Mouse (Mus musculus) kidney, postnatal 10 days (tissue): Measurements from ENCODE around the gene Gse1.

ENCODE experiments used
- DNase-seq: peaks from one replicate; pipeline ENCODE4 v3.0.0; 2021; ENCODE audit warnings: mixed read lengths

Gse1 gene

DNA sequence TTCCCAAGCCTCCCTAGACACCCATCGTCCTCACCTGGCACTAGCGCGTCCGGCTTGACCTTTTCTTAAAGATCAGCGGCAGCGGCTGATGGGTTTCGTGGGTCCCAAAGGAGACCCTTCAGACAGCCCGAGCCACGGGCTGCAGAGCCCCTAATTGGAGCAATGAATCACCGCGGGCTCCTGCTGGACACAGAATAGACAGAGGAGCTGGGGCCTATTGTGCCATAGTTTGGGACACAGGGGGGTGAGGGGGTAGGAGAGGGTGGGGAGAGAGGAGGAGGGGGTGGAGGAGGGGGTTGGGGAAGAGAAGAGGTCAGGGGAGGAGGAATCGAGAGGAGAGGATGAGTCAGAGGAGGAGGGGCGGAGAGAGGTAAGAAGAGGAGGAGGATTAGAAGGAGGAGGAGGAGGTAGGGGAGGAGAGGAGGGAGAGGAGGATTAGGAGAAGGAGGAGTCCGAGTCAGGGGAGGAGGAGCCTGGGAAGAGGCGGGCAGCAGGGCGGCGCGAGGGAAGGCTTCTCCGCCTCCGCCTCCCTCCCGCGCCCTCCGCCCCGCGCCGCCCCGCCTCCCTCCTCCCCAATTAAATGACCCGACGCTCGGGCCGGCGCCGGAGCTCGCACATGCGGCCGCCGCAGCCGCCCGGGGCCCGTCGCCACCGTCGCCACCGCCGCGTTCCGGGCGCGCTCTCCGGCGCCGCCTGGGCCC lies at the start of gene Gse1:
TSS of gene Gse1 (plus strand) at position 566 of the 701 bp plus-strand sequence.
- peak; percentile 91 for DNase-seq

DNA sequence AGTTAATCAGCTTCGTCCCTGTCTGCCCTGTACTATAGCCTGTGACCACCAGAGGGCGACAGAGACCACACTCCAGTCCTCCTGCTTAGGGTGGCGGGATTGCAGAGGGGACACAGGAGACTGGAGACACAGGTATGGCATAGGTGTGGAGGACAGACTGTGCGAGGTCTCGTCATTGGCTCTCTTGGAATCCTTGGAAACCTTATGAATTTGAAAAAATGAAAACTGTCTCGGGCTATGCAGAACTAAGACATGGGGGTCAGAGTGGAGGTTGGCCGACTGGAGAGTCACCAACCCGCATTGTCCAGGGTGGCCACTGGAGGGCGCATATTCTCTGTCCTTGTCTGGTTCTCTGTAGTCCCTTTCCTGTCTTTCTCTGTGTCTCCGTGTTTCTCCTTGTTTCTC lies 49.2 kb upstream of the Gse1 start:
- DNase-seq, result peak; percentile 94

DNA sequence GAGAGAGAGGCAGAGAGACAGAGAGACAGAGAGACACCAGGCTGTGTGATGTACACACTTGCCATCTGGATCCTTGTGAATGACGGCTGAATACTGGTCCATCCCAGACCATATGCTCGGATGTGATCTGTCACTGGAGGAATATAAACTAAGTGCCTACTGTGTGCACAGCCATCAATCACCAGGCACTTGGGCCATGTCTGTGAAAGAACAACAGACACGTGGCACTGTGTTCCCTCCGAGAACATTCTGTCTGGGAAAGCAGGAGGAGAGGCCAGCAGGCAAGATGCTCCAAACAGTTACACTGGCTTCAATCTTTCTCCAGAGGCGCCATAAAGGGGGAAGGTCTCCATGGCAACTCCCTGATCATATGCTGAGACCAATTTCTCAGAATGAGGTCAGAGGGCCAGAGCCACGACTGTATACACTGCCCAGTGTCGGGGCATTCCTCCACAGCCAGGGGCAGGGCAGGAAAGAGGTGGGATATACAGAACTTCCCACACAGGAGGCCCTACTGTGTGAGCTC lies 47.7 kb upstream of the Gse1 start:
- DNase-seq, result no peak

DNA sequence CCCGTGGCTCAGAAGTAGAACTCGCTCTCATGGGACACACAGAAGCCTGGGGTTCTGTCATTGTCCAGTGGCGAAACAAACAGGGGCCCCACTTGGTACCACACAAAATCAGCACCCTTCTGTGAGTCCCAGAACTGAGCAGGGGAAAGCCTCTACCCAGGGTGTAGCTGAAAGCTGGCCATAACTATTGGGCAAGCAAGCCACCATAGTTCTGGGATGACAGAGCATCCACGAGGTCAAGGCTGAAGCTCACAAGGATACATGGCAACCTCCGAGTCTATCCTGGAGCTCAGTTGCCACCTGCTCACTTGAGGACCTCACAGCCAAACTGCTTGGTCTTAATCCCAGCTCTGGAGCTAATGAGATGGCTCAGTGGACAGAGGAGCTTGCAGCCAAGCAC lies 47.0 kb upstream of the Gse1 start:
- no peak for DNase-seq

DNA sequence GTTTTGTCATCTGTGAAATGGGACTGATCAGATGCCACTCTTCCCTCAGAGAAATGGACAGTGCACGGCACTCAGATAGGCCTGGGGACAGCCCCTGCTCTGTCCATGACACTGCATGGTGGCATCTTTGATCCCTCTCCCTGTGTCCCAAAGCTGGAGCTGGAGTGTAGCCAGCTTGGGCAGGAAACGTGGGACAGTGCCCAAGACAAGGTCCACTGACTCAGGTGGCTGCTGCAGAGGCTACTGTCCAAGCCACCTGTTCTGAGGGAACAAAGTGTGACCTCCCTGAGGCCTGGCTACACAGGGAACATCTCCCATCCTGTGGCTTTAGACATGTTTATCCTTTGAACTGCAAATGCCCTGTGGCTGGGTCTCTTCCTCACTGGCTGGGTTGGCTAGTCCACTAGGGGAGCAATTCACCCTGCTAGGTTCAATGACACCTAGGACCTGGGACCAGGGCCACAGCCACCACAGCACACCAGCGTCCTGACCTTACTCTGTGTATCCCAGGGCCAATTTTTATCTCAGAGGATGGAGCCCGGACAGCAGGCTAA lies 46.3 kb upstream of the Gse1 start:
- DNase-seq, result no peak

DNA sequence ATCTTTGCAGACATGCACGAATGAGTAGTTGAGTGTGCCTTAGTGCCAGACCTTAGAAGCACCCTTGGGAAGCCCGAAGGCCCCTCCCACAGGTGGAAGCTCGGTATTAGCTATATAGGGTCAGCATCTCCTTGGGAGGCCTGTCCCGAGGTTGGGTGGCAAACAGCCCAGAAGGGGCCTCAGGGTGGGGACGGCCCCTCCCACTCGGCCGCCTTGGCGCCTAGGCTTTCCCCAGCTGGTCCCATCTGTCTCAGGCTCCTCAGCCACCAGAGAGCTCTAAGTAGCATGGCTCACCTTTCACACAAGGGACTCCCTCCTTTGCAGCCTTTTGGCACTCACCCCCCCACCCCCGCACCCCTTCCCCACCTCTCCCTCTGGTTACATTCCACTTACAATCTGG lies 43.9 kb upstream of the Gse1 start:
- peak; percentile 73 for DNase-seq

DNA sequence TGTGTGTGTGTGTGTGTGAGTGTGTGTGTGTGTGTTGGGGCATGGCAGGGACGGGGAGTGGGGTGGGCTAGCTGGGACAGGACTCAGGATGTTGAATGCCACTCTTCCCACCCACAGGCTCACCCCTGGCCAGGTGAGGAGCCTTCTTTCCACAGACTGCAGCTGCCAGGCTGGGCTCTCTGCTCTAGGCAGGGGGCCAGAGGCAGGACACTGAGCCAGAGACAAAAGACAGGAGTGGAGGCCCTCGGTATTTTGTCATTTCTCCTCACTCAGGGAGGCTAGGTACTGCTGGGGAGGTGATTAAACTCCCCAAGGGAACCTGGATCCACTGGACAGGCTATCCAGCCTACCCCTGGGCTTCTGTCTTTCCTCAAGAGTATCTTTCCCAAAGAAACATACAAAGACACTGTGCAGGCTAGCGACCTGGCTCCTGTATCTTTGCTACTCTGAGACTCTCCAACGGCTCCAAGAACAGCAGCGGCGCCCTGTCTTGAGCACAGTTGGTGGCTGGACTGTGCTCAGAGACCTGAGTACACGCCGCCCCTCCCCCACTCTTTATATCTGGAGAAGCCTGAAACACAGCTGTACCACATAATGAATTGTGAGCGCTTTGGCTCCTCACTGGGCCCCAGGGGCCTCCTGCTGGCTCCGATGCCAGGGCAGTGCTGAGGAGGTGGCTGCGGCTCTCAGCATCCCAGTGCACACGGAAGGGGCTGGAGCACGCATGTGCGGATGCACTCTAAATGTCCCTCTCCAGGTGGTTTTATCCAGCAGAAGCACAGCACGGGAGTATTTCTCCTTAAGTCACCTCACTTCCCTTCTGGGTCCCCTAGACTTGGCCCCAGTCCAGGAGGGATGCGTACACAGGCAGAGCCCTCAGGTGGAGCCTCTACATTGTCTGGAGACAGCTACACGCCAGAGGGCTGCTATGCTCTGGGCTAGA lies 43.1 kb upstream of the Gse1 start:
- peak; percentile 76 for DNase-seq

DNA sequence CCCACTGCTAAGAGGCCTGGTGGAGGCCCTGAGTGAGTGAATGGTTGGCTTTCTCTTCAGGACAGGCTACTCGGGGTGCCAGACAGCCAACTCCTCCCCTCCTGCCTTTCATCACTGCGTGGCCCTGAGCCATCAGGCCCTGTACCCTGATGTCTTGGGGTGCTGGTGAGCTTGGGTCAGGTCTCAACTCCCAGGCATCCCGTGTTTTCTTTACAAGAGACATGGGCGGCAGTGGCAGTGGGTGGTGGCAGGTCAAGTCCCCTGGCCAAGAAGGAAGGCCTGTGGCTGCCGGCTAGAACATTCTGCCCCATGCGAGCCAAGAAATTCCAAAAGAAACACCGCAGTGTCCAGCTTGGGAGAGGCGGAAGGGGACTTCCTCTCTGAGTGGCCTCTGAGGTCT lies 41.8 kb upstream of the Gse1 start:
- peak; percentile 58 for DNase-seq

DNA sequence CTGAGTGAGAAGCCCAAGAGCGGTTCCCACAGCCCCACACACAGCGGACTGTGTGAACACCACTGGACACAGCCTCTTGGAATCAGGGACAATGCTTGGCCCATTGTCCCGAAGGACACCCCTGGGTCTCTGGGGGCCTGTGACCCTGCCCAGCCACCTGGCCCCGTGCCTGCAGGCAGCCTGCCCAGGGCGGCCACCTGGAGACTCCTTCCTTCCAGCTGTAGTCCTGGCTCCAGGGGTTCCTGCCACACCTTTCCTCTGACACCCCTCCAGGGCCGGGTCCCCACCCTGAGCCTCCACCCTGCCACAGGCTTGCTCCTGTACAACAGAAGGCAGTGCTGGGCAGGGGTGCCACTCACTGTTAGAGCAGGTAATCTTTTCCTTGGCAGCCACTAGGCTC lies 39.7 kb upstream of the Gse1 start:
- DNase-seq, result peak; percentile 77

DNA sequence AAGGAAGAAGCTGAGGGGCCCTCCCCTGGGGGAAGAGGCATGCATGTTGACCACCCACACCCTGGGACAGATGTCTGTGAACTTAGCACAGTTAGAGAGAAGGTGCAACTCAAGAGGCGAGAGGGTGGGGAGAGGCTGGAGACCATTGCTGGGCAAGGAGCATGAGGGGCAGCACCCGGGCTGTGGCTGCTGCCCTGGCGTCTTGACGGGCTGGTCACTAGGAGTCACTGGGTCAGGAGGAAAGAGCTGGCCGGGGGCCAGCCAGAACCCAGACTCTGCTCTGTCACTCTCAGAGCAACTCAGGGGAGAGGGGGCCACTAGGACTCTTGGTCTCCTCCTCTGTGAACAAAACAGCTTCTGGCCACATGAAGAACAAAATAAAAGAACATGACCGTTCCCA lies 38.8 kb upstream of the Gse1 start:
- DNase-seq, result peak; percentile 56

DNA sequence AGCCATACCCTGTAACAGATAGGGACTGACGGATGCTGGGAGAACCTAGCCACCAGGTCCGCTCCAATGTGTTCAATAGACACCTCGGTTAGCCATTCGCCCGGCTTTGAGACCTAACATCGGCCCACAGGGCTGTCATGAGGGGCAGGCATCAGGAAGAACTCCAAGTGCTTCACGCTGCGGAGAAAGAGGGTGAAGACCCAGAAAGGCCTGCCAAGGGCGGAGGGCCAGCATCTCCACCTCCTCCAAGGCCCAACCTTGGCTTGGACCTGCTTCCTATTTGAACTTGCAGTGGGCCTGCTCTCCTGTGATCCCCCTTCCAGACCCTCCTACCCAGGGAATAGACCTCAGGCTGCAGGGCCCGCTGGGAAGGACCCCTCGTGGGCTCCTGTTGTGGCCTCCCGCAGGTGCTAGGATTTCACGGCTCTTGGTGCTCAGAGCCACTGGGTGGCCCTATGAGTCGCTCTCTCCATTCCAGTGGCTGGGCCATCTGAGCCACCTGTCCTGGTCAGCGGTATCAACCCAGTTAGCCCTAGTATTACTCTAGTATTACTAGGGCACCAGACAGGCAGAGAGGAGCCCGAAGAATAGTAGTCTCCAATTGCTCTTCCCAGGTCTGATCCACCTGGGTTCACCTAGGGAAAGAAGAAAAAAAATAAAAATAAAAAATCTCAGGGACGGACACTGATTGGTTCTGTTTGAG lies 38.0 kb upstream of the Gse1 start:
- DNase-seq, result no peak

DNA sequence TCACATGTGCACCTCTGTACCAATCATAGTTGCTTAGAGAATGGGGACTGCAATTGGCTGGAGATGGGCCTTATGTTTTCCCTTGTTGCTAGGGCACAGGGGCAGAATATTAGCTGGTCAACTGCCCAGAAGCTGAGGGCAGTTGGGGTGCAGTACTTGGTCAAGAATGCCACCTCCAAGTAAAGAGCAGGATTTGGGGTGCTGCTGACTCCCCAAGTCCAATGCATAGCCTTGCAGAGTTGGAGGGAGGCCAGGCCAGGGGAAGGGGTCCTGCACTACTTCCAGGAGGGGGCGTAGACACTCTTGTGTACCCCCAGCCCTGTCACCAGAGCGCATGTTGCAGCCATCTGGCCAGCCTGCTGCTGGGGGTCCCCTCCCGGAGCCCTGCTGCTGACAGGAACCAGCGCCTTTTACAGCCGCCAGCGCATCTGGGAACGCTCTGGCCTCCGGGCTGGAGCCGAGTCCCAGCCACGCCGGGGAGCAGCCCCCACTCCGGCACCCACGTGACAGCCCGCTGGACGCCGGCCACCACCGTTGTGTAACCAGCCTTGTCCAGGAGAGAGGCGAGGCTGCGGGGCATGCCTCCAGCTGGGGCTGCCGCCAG lies 37.3 kb upstream of the Gse1 start:
- peak; percentile 95 for DNase-seq

DNA sequence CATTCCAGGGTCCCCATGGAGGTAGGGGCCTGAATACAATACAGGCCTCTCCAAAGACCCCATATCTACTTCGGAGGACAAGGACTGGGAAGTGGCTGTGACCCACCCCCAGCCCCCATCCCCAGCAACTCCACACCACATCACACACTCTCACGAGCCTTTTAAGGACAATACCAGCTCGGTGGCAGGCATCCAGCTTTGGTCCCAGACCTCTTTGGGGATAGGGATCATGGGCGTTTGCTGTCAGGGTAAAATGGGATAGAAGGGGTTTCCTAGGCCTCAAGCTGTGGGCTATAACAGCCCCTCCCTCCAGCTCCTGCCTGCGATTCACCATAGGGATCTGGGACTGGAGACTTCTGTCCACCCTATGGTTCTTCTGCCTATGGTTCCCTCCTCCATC lies 36.6 kb upstream of the Gse1 start:
- peak; percentile 43 for DNase-seq

DNA sequence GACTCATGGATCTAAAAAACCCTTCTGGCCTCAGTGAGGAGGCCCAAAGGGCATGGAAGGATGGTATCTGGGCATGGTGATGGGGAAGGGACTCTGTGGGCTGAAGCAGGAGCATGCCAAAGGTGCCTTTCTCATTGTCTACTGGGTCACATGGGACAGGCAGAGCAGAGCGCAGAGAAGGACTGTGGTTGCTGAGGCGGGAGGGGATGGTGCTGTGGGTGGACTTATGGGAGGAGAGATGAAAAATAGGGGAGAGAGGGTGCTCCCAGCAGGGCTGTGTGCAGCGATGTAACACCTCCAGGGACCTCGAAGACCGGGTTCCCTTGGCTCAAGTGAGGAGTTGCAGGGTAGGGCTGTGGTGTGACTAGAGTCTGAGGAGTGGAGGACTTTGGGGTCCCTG lies 36.1 kb upstream of the Gse1 start:
- DNase-seq, result no peak

DNA sequence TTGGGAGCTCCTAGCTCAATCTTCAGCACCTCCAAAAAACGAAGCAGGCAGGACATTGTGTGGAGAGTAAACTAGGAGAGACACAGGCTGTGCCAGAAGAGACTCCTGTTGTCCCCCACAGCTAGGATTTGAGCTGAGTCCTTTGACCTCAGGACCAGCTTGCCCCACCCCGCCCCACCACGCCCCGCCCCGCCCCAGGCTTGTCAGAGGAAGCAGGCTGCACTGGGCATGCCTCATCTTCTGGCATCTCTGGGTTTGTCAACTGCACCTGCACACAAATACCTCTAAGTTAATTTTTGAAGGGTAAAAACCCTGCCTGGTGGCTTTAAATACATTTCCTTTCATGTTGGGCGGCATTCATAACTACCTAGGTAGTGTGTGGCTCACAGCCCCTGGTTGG lies 26.9 kb upstream of the Gse1 start:
- no peak for DNase-seq

DNA sequence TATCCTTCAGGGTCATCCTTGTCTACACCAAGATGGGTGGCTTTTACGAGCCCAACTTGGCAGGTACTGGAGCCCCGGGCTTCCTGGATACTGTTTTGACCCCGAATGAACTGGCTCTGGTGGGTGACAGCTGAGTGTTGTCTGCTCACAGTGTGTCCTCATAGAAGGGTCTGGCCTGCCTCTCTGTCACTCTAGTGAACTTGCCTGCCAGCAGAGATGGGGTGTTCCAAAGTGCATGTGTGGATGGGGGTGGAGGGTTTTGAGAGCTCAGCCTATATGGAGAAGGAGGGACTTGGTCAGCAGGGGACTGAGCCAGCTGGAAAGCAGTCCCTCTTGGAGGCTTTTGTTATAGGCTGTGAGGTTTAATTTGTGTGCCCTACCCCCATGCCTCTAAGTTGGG lies 25.7 kb upstream of the Gse1 start:
- peak; percentile 36 for DNase-seq

DNA sequence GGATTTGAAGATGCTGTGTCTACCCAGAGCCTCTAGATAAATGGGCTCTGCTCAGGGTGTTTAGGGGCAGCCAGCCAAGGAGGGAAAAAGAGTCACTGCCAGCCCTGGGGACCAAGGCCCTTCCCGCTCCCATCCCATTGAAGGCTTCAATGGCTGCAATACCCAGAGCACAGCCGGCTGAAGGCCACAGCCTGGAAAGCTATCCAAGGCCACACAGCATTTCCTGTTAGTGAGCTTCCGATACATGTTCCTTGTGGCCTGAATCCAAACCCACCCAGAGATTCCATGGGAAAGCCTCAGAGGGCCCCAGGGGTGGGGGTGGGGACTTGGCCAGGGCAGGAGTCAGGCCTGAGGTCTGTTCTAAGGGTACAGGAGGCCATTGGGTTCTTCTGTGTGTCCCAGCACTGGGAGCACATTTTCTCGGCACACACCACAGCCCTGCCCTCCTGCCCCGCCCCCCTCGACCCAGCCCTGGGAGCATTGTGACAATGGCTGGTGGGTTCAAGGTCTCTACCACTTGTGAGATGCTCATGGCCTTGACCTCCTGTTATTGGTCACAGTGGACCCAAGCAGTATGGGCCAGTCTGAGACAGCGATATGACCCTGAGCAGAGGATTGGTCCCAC lies 23.4 kb upstream of the Gse1 start:
- DNase-seq, result peak; percentile 78

DNA sequence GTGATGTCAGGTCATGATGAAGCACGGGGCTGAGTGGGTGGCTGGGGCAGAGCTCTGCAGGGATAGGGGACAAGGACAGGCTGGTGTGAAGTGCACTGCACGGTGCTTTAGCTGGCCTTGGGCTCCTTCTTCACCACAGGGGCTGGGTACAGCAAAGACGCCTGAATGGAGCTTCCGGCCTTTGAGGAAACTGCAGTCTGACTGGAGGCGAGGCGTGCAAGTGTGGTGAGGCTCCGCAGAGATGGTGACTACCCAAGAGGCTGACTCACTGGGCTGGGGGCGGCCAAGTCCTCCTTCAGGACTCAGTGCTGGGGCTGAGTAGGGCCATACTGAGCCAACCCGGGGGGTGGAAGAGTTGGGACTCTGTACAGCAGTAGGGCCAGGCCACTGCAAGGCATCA lies 22.3 kb upstream of the Gse1 start:
- no peak for DNase-seq

DNA sequence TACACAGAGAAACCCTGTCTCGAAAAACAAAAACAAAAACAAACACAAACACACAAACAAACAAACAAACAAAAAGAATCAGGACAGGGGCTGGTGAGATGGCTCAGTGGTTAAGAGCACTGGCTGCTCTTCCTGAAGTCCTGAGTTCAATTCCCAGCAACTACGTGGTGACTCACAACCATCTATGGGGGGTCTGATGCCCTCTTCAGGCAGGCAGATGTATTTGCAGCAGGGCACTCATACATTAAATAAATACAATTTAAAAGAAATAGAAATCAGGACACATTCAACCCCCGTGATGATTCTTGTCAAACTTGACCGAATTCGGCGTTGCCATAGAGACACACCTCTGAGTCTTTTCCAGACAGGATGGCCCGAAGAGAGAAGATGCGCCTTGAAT lies 20.9 kb upstream of the Gse1 start:
- no peak for DNase-seq

DNA sequence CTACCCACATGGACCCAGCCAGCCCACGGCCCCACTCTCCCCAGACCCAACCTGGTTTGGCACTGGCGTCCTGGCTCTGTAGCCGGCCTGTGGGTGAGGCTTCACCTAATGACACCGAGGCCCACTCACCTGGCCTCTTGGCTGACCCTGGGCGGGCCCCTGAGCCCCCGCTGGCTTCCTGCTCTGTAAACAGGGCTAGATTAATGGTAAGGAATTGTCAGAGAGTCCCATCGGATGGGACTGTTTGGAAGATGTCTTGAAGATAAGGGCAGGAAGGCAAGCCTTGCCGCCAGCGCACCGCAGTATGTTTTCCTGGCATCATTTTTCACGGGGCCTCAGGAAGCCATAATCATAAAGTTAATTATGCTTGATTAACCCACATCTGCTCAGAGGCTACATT lies 20.1 kb upstream of the Gse1 start:
- no peak for DNase-seq

DNA sequence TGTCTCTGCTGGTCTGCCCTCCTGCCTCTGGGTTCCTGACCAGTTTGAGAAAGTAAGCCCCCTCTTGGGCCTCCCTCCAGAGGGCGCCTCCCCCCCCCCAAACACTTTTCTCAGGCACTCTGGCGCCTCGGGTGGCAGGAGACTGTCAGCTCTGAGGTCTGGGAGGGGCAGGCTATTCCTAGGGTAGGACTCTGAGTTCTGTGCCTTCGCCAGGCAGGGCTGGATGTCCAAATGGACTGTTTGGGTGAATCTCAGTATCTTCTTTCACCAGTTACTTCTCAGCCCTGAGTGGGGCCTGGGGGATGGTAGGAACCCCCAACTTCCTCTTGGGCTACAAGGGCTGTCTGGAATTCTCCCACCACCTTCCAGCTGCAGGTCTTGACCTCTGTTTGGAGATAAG lies 16.9 kb upstream of the Gse1 start:
- DNase-seq, result peak; percentile 31

DNA sequence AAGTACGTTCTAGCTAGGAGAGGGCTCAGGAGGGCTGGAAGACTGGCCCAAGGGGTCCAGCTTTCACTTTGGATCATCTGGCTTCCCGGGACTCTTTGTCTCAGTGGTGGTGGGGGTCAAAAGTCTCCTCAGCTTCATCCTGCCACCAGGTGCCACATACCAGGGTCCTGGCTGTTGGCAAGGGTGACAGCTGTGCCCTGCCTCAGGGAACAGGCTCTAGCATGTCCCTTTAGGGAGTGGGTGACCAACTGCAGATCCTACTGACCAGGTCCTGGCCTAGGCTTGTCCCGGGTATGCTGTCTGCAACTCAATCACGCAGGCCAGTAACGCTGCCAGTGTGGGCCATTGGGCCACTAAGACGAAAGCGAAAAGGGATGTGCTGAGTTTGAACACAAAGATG lies 15.7 kb upstream of the Gse1 start:
- no peak for DNase-seq
